ENCODE assay signal across 18 mouse cellular contexts in the genomic region with DNA sequence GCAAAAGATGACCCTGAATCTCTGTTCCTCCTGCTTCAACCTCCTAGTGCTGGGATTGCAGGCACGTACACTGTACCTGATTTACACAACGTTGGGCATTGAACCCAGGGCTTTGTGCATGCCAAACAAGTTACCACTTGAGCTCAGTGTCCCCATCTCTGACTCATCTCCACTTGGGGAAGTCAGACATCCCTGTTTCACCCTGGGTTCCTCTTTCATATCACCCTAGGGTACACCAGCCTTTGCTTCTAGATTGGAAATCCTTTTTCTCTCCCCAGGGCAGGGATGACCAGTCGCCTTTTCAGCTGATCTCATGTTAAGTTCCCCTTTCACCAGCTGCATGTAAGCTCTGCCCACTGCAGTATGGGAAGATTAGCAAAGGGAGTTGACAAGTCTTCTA.
A peak's percentile ranks its signal among the peaks of the same experiment; 100 is the strongest.
DNase-seq lines count a peak whose midpoint lies in the region; ATAC-seq and TF ChIP-seq lines count a peak whose summit lies in the region.
"Had no signal": no experiment of that assay in that cellular context is flagged by ENCODE, and none has a peak within 500 bp of the region (broad histone marks: within the 10 kb centered on the region; RNA-seq: fewer than 3 reads in every experiment).

No protein-coding gene starts in this region.

- no peak for TF ChIP-seq POLR2A in kidney, adult 2 months (IDR thresholded peaks at IDR 0.05; ENCODE audit: low read depth, low read length)

- no peak overlapping the region for H3K27ac ChIP-seq in kidney, adult 2 months (ENCODE audit: insufficient read depth, low read depth, low read length)
- H3K27ac ChIP-seq in kidney, embryonic 14.5 days (ENCODE audit: low read depth, low read length): no peak overlapping the region
- no peak overlapping the region for H3K27ac ChIP-seq in stomach, postnatal 0 days (replicated peaks)
- H3K27ac ChIP-seq in midbrain, postnatal 0 days (ENCODE audit: low read depth, low read length): no peak overlapping the region
- H3K27ac ChIP-seq: embryonic facial prominence, embryonic 10.5 days; kidney, postnatal 0 days; liver, embryonic 14.5 days; midbrain, embryonic 10.5 days had no signal

- no peak overlapping the region for H3K4me2 ChIP-seq in kidney, embryonic 14.5 days (replicated peaks; ENCODE audit: low read depth, low read length)
- no peak overlapping the region for H3K4me2 ChIP-seq in stomach, postnatal 0 days (replicated peaks; ENCODE audit: low read depth)
- no peak overlapping the region for H3K4me2 ChIP-seq in midbrain, postnatal 0 days (ENCODE audit: low read depth, low read length, poor library complexity, severe bottlenecking)
- H3K4me2 ChIP-seq: heart, embryonic 11.5 days had no signal

- no peak overlapping the region for H3K9ac ChIP-seq in kidney, embryonic 14.5 days (ENCODE audit: low read depth, low read length)
- H3K9ac ChIP-seq in stomach, postnatal 0 days (ENCODE audit: low read length): no peak overlapping the region
- no peak overlapping the region for H3K9ac ChIP-seq in midbrain, postnatal 0 days (replicated peaks; ENCODE audit: low read length, poor library complexity, severe bottlenecking)
- H3K9ac ChIP-seq: liver, embryonic 14.5 days had no signal

- no peak for TF ChIP-seq EP300 in stomach, postnatal 0 days (optimal IDR thresholded peaks at IDR 0.05)

- H3K4me3 ChIP-seq in kidney, adult 2 months (ENCODE audit: insufficient read depth, low read depth, low read length): no peak overlapping the region
- H3K4me3 ChIP-seq in kidney, embryonic 14.5 days (ENCODE audit: low read length): no peak overlapping the region
- no peak overlapping the region for H3K4me3 ChIP-seq in stomach, postnatal 0 days (ENCODE audit: low read depth, low read length)
- H3K4me3 ChIP-seq in midbrain, postnatal 0 days (ENCODE audit: low read depth, low read length): no peak overlapping the region
- H3K4me3 ChIP-seq: embryonic facial prominence, embryonic 10.5 days; midbrain, embryonic 10.5 days had no signal

- H3K9me3 ChIP-seq in kidney, embryonic 14.5 days (ENCODE audit: control insufficient read depth, low read length): no peaks in the 10 kb centered on the region
- H3K9me3 ChIP-seq in stomach, postnatal 0 days (ENCODE audit: control insufficient read depth, low read length): no peaks in the 10 kb centered on the region
- H3K9me3 ChIP-seq in midbrain, postnatal 0 days (ENCODE audit: low read length): no peaks in the 10 kb centered on the region
- H3K9me3 ChIP-seq: embryonic facial prominence, embryonic 10.5 days; G1E; midbrain, embryonic 10.5 days had no signal

- intact Hi-C loops in left cerebral cortex, postnatal 36 days (cut with DNase I): no loop called here

- no peak for TF ChIP-seq CTCF in kidney, adult 2 months (conservative IDR thresholded peaks at IDR 0.05; ENCODE audit: insufficient read depth, insufficient read length, low read depth, low read length)
- no peak for TF ChIP-seq CTCF in stomach, postnatal 0 days (IDR thresholded peaks at IDR 0.05; ENCODE audit: low read depth)
- TF ChIP-seq CTCF in midbrain, postnatal 0 days (IDR thresholded peaks at IDR 0.05): no peak

- DNase-seq in kidney, adult 2 months: peak; percentile 17
- DNase-seq in spleen, postnatal 36 days (ENCODE audit: low spot score in 2 of 2): peak; percentile 32 to 50
- no peak for DNase-seq in spleen, adult 18-20 months
- DNase-seq in lung, postnatal 36 days: peak; percentile 48
- DNase-seq in stomach, postnatal 0 days (ENCODE audit: low spot score): no peak
- DNase-seq in midbrain, postnatal 0 days (ENCODE audit: low spot score): no peak
- no peak for DNase-seq in left cerebral cortex, postnatal 36 days (ENCODE audit: low spot score in 2 of 2)
- DNase-seq: adrenal gland, adult 8-10 months; cerebellum, adult 9-11 months; gastrocnemius, postnatal 14 days; heart, postnatal 4 days had no signal

- H3K4me1 ChIP-seq in kidney, adult 2 months (ENCODE audit: control insufficient read depth, insufficient read depth, low read length): no peaks in the 10 kb centered on the region
- no peaks in the 10 kb centered on the region for H3K4me1 ChIP-seq in kidney, embryonic 14.5 days (ENCODE audit: control insufficient read depth, insufficient read depth, low read length)
- H3K4me1 ChIP-seq in stomach, postnatal 0 days (replicated peaks; ENCODE audit: control insufficient read depth, insufficient read depth): no peaks in the 10 kb centered on the region
- H3K4me1 ChIP-seq in midbrain, postnatal 0 days (ENCODE audit: insufficient read depth, low read length): no peaks in the 10 kb centered on the region
- H3K4me1 ChIP-seq: embryonic facial prominence, embryonic 10.5 days; midbrain, embryonic 10.5 days had no signal

- no peaks in the 10 kb centered on the region for H3K36me3 ChIP-seq in kidney, adult 2 months (ENCODE audit: control insufficient read depth, insufficient read depth, low read length)
- H3K36me3 ChIP-seq in kidney, embryonic 14.5 days (ENCODE audit: control insufficient read depth, insufficient read depth, low read length): no peaks in the 10 kb centered on the region
- no peaks in the 10 kb centered on the region for H3K36me3 ChIP-seq in stomach, postnatal 0 days (ENCODE audit: control insufficient read depth, insufficient read depth, low read length)
- no peaks in the 10 kb centered on the region for H3K36me3 ChIP-seq in midbrain, postnatal 0 days (ENCODE audit: insufficient read depth, low read length)
- H3K36me3 ChIP-seq: embryonic facial prominence, embryonic 10.5 days; G1E; midbrain, embryonic 10.5 days had no signal

- no peaks in the 10 kb centered on the region for H3K27me3 ChIP-seq in kidney, adult 2 months (replicated peaks; ENCODE audit: control insufficient read depth, insufficient read depth, low read length)
- H3K27me3 ChIP-seq in kidney, embryonic 14.5 days (ENCODE audit: control insufficient read depth, insufficient read depth, low read length): no peaks in the 10 kb centered on the region
- H3K27me3 ChIP-seq in stomach, postnatal 0 days (ENCODE audit: control insufficient read depth, insufficient read depth, low read length): no peaks in the 10 kb centered on the region
- no peaks in the 10 kb centered on the region for H3K27me3 ChIP-seq in midbrain, postnatal 0 days (ENCODE audit: insufficient read depth, low read length)

- 71% methylated on average over 3 of the region's 3 CpGs for WGBS in kidney, adult 2 months
- whole genome bisulfite sequencing in kidney, embryonic 14.5 days: 83% methylated on average over 3 of the region's 3 CpGs
- WGBS in stomach, postnatal 0 days: 66% methylated on average over 3 of the region's 3 CpGs
- WGBS in midbrain, postnatal 0 days: 83% methylated on average over 3 of the region's 3 CpGs

- no peak for ATAC-seq in kidney, embryonic 14.5 days (ENCODE audit: low FRiP score, low TSS enrichment)
- 0 out of 2 replicates have a peak, but pooled peaks have one; percentile 29 for ATAC-seq in stomach, postnatal 0 days (ENCODE audit: low FRiP score, low TSS enrichment)
- ATAC-seq in midbrain, postnatal 0 days (ENCODE audit: low FRiP score): no peak

Comparison
In these comparisons a context has a peak if more than half of its experiments do, and no peak if none do; other contexts are left out.
1. DNase-seq: peak in kidney, adult 2 months (single experiment), spleen, postnatal 36 days (2 of 2) and lung, postnatal 36 days (single experiment); none in spleen, adult 18-20 months (0 of 2), stomach, postnatal 0 days (single experiment), midbrain, postnatal 0 days (single experiment) and left cerebral cortex, postnatal 36 days (0 of 2).